Mouse (Mus musculus) mesoderm, embryonic 11.5 days (tissue): ENCODE measurements around the gene Gm15130.
A peak's percentile ranks its signal among the peaks of the same experiment; 100 is the strongest.

Experiments used
- DNase-seq: peaks from one replicate; pipeline ENCODE4 v3.0.0-alpha.2; 2012; ENCODE audit warnings: low read depth, low spot score

The Gm15130 gene

GRCm38 (mm10) chr2:111152836-111153235 lies at the start of gene Gm15130:
Gm15130 (minus strand) TSS chr2:111152936.
- no peak for DNase-seq

GRCm38 (mm10) chr2:111182068-111182467 lies 29.3 kb upstream of the Gm15130 start:
- DNase-seq: no peak

DNA sequence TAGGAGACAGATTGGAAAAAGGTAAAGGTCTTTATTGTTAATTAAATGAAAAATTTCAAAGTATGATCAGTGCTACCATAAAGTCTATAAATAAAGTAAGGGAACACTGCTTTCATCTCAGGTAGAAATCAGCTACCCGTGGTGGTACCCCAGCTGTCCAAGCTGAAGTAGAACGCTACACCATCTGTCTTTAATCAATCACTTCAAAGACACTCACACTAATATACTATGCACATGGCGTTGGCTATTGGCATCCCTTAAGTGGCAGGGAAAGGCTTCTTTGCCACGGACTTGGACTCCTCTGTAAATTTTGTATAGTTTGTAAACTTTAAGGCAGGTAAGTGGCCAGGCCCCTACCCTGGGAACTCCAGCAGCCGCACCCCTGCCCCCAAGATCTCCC lies 17.0 kb downstream of the Gm15130 start:
- DNase-seq: peak; percentile 23

DNA sequence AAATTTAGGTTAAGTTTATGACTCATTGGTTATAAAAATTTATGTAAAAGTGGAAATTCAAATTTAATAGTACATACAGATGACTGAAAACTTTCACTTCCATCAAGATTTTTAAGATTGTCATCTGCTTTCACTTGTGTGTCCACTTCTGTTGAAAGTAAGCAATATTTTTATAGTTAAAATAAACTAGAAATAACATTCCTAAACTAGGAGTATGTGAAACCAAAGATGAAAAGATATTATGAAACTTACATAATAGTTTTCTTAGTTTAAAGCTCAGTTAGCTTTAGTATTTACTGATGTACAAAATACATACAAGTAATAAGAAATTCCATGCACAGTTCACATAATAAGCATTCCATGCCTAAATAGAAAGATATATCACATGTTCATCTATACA lies 46.9 kb downstream of the Gm15130 start, which contains the start of gene Gm13941:
Gene Gm13941, minus strand, starts transcription at position 101 of the 400 bp plus-strand sequence.
- no peak for DNase-seq
